Mouse (Mus musculus): ENCODE measurements around the gene Acss1. TPM values are rescaled to one million over a fixed set of nuclear protein-coding genes. Genes with fewer than 3 reads are reported as not detected.

Acss1 gene
- polyA plus RNA-seq, 1 experiment from 2014 or later, result 36.5 TPM

DNA sequence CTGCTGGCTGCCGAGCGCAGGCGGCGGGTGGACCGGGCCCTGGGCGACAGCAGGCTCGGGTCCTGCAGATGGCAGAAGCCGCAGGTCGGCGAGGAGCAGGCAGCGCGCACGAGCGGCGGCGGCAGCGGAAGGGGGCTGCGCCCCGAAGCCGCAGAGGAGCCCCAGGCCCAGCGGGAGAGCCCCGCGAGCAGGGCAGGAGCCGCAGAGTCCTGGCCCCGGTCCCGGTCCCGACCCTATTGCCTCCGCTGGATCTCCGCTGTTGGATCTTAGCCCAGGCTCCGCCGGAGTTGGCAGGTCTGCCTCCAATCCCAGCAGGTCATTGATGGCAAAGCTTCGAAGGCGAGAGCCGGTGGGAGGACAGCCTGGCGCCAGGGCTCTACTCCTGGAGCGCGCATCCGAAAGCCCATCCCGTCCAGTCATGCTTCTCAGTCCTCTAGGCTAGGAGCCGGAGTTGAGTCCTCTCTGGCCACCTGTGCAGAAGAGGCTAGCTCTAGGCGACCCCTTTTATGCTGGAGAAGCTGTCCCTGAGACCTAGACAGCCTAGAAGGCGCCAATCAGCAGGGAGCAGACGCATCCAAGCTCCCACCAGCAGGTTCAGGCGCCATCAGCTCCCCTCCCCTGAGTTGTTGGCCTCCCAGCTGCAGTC, 20.4 kb upstream of the Acss1 start:
- Histone ChIP-seq H3K36me3 (ENCODE audit: control insufficient read depth, insufficient read depth) (no peaks in the 10 kb centered on the region), H3K4me1 (replicated peaks; ENCODE audit: control insufficient read depth, insufficient read depth, low read length) (no peaks in the 10 kb centered on the region), H3K9ac (ENCODE audit: low read depth, low read length) (no peak overlapping the region), H3K4me3 (ENCODE audit: low read depth, low read length) (peak overlapping the region; percentile 26), H3K27ac (ENCODE audit: low read depth, low read length) (no peak overlapping the region), H3K4me2 (replicated peaks; ENCODE audit: low read depth) (peak overlapping the region; percentile 56), H3K27me3 (replicated peaks; ENCODE audit: control insufficient read depth, insufficient read depth, low read length) (peaks cover 52% of the 10 kb centered on the region), H3K9me3 (ENCODE audit: control insufficient read depth) (no peaks in the 10 kb centered on the region)
- under 1% methylated on average over 41 of the region's 44 CpGs for WGBS
- TF ChIP-seq CTCF (IDR thresholded peaks at IDR 0.05; ENCODE audit: low read depth), result no peak
- ATAC-seq, result no peak

DNA sequence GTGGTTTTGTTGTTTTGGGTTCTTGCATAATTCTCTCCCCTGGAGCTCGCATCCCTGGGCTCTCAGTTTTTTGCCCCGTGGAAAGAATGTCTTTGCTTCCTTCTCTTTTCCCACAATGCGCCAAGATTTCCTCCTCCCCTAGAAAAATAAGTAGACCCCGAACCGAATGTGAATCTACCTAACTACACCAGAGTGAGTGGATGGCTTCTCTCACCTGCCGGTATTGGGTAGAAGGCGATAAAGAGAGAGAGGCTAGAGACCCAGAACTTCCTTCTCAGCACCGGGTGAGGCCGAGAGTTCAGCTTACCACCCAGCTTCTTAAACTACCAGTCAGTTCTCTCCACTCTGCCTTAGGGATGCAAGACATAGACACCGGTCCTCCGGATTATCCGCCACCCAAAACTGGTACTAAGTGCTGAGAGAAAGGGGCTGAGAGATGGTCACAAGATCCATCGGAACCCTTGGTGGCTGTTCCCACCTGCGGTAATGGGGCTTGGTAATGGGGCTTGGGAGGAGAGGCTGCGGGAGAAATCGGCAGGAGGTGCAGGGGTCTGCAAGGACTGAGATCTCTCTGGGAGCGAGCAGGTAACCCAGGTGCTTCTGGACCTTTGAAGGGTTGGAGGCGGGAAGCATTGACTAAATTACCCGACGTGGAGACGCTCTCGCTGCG, 19.7 kb upstream of the Acss1 start:
- Histone ChIP-seq H3K27me3 (replicated peaks; ENCODE audit: control insufficient read depth, insufficient read depth, low read length) (peaks cover 52% of the 10 kb centered on the region), H3K9ac (ENCODE audit: low read depth, low read length) (no peak overlapping the region), H3K36me3 (ENCODE audit: control insufficient read depth, insufficient read depth) (no peaks in the 10 kb centered on the region), H3K4me1 (replicated peaks; ENCODE audit: control insufficient read depth, insufficient read depth, low read length) (no peaks in the 10 kb centered on the region), H3K4me2 (replicated peaks; ENCODE audit: low read depth) (peak overlapping the region; percentile 56), H3K4me3 (ENCODE audit: low read depth, low read length) (peak overlapping the region; percentile 26), H3K27ac (ENCODE audit: low read depth, low read length) (no peak overlapping the region), H3K9me3 (ENCODE audit: control insufficient read depth) (no peaks in the 10 kb centered on the region)
- no peak for ATAC-seq
- WGBS, result 4% methylated on average over 23 of the region's 23 CpGs
- TF ChIP-seq CTCF (IDR thresholded peaks at IDR 0.05; ENCODE audit: low read depth), result no peak

DNA sequence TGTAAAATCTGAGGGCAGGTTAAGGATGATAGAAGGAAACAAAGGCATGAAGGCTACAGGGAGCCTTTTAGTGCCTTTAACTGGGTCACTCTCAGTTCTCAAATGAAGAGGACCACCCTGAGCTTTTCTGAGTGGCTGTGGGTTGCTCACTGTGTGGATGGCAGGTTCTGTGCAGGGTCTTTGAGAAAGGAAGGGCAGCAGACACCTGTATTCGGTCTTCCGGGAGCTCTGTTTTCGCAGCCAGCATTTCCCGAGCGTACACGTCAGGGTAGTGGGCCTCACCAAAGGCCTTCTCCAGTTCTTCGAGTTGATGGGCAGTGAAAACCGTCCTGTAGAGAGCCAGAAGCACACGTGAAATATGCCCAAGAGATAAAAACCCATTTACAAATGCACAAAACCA, 17.1 kb upstream of the Acss1 start:
- Histone ChIP-seq H3K4me2 (replicated peaks; ENCODE audit: low read depth) (no peak overlapping the region), H3K27ac (ENCODE audit: low read depth, low read length) (no peak overlapping the region), H3K4me3 (ENCODE audit: low read depth, low read length) (no peak overlapping the region), H3K36me3 (ENCODE audit: control insufficient read depth, insufficient read depth) (no peaks in the 10 kb centered on the region), H3K9ac (ENCODE audit: low read depth, low read length) (no peak overlapping the region), H3K4me1 (replicated peaks; ENCODE audit: control insufficient read depth, insufficient read depth, low read length) (no peaks in the 10 kb centered on the region), H3K9me3 (ENCODE audit: control insufficient read depth) (no peaks in the 10 kb centered on the region), H3K27me3 (replicated peaks; ENCODE audit: control insufficient read depth, insufficient read depth, low read length) (peaks cover 39% of the 10 kb centered on the region)
- no peak for TF ChIP-seq CTCF (IDR thresholded peaks at IDR 0.05; ENCODE audit: low read depth)
- 89% methylated on average over 9 of the region's 9 CpGs for WGBS
- no peak for ATAC-seq

DNA sequence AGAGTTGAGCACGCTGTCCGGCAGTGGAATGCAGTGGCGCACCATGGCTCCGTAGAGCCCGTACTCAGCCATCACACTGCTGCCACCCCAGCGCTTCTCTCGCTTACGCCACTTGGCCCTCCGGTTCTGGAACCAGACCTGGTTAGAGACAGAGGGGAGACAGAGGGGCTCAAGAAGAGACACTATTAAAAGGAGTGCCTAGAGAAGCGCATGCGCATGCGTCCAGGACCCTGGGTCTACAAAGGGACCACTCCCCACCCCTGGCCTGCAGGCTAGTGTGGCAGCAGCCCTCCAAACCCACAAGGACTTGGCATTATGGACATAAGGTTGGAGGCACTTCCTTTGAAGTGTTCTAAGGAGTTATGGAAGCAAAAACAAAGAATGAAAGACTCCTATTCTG, 16.2 kb upstream of the Acss1 start:
- ATAC-seq, result no peak
- 85% methylated on average over 12 of the region's 12 CpGs for WGBS
- Histone ChIP-seq H3K9me3 (ENCODE audit: control insufficient read depth) (no peaks in the 10 kb centered on the region), H3K9ac (ENCODE audit: low read depth, low read length) (no peak overlapping the region), H3K4me1 (replicated peaks; ENCODE audit: control insufficient read depth, insufficient read depth, low read length) (no peaks in the 10 kb centered on the region), H3K27me3 (replicated peaks; ENCODE audit: control insufficient read depth, insufficient read depth, low read length) (peaks cover 30% of the 10 kb centered on the region), H3K27ac (ENCODE audit: low read depth, low read length) (no peak overlapping the region), H3K36me3 (ENCODE audit: control insufficient read depth, insufficient read depth) (no peaks in the 10 kb centered on the region), H3K4me3 (ENCODE audit: low read depth, low read length) (no peak overlapping the region), H3K4me2 (replicated peaks; ENCODE audit: low read depth) (no peak overlapping the region)
- no peak for TF ChIP-seq CTCF (IDR thresholded peaks at IDR 0.05; ENCODE audit: low read depth)

DNA sequence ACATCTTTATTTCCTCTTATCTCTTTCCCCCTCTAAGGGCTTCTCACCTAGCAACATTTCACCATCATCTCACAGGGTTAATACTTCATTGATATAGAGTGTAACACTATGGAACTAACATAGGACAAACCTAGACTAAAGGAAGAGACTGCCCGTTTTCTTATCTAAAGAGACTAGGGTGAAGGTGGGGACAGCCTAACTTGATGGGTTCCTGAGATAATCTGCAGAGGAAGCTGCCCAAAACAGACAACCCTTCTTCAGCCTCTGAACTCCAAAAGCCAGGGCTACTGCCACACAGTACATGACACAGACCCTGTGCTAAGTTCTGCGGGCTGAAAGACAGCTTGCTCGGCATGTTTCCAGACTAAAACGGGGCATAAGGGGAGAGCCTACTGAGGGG, 13.3 kb upstream of the Acss1 start:
- Histone ChIP-seq H3K36me3 (ENCODE audit: control insufficient read depth, insufficient read depth) (no peaks in the 10 kb centered on the region), H3K4me2 (replicated peaks; ENCODE audit: low read depth) (no peak overlapping the region), H3K9me3 (ENCODE audit: control insufficient read depth) (no peaks in the 10 kb centered on the region), H3K27ac (ENCODE audit: low read depth, low read length) (no peak overlapping the region), H3K27me3 (replicated peaks; ENCODE audit: control insufficient read depth, insufficient read depth, low read length) (0 out of 2 replicates have a peak, but pooled peaks cover 3% of the 10 kb centered on the region), H3K9ac (ENCODE audit: low read depth, low read length) (no peak overlapping the region), H3K4me1 (replicated peaks; ENCODE audit: control insufficient read depth, insufficient read depth, low read length) (no peaks in the 10 kb centered on the region), H3K4me3 (ENCODE audit: low read depth, low read length) (no peak overlapping the region)
- WGBS, result 50% methylated on average over 4 of the region's 4 CpGs
- no peak for TF ChIP-seq CTCF (IDR thresholded peaks at IDR 0.05; ENCODE audit: low read depth)
- ATAC-seq, result no peak

DNA sequence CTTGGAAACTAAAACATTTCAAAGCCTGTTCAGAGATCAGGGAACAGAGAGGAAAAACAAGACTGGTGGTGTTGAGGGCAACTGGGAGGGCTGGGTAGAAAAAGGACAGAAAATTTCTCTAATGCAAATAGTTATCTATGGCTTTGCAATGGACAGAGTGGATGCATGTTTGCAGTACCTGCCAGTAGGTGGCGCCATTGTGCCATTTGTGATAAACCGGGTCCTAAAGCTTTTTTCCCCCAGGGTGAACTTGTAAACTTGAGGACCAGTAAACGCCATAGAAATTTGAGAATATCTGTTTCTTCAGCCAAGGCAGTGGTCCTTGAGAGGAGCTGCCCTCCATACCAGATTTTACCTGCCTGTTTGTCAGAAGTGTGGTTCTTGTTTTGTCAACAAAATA, 10.1 kb upstream of the Acss1 start:
- ATAC-seq, result no peak
- WGBS, result 2% methylated on average over 3 of the region's 3 CpGs

More for the DNA sequence above, 10.1 kb upstream of the Acss1 start:
- no peak overlapping the region for H3K4me2 ChIP-seq (replicated peaks; ENCODE audit: low read depth)
- no peak overlapping the region for H3K9ac ChIP-seq (ENCODE audit: low read depth, low read length)
- H3K4me1 ChIP-seq (replicated peaks; ENCODE audit: control insufficient read depth, insufficient read depth, low read length), result no peaks in the 10 kb centered on the region
- no peaks in the 10 kb centered on the region for H3K36me3 ChIP-seq (ENCODE audit: control insufficient read depth, insufficient read depth)
- no peak overlapping the region for H3K27ac ChIP-seq (ENCODE audit: low read depth, low read length)
- H3K27me3 ChIP-seq (replicated peaks; ENCODE audit: control insufficient read depth, insufficient read depth, low read length), result 0 out of 2 replicates have a peak, but pooled peaks cover 3% of the 10 kb centered on the region
- no peak overlapping the region for H3K4me3 ChIP-seq (ENCODE audit: low read depth, low read length)
- TF ChIP-seq CTCF (IDR thresholded peaks at IDR 0.05; ENCODE audit: low read depth), result peak; percentile 89
- H3K9me3 ChIP-seq (ENCODE audit: control insufficient read depth), result no peaks in the 10 kb centered on the region

Measured in intestine, postnatal 0 days (tissue).